Mouse (Mus musculus) lung, postnatal 0 days (tissue): ENCODE measurements around the gene Rsl24d1. TPM values are rescaled to one million over a fixed set of nuclear protein-coding genes. Genes with fewer than 3 reads are reported as not detected.
A peak's percentile ranks its signal among the peaks of the same experiment; 100 is the strongest.
"Not testable (repeated sequence)": the region's sequence is repeated elsewhere in the genome, so short reads cannot be mapped to it uniquely, and the experiment has no call there.

ENCODE experiments used
- ATAC-seq: fragments of 200-750 bp; cut with Nextera tagmentation; 2 replicates; pipeline ENCODE4 v1.8.0; 2017; ENCODE audit warnings: moderate library complexity
- DNase-seq: peaks from one replicate; pipeline ENCODE4 v3.0.0-alpha.2; 2016; ENCODE audit warnings: low spot score
- H3K27ac ChIP-seq: fragments of 300-500 bp; sonication (generic); 2 replicates; pipeline ENCODE4 v1.5.1; 2014; ENCODE audit warnings: antibody characterized with exemption, mild to moderate bottlenecking, low read length, mixed read lengths
- H3K27me3 ChIP-seq: fragments of 300-500 bp; sonication (generic); replicated peaks from 2 replicates; pipeline ENCODE4 v1.6.1; 2014; ENCODE audit warnings: low read length, mixed read lengths; ENCODE audit not compliant: insufficient read depth
- H3K36me3 ChIP-seq: fragments of 300-500 bp; sonication (generic); 2 replicates; pipeline ENCODE4 v1.6.1; 2014; ENCODE audit warnings: low read length, mixed read lengths; ENCODE audit not compliant: insufficient read depth
- H3K4me1 ChIP-seq: fragments of 300-500 bp; sonication (generic); 2 replicates; pipeline ENCODE4 v1.6.1; 2014; ENCODE audit warnings: antibody characterized with exemption, low read depth, low read length, mixed read lengths; ENCODE audit not compliant: insufficient read depth
- H3K4me2 ChIP-seq: fragments of 300-500 bp; sonication (generic); replicated peaks from 2 replicates; pipeline ENCODE4 v1.6.1; 2014; ENCODE audit warnings: low read depth, mild to moderate bottlenecking, low read length, moderate library complexity, mixed read lengths
- H3K4me3 ChIP-seq: fragments of 300-500 bp; sonication (generic); 2 replicates; pipeline ENCODE4 v1.5.1; 2014; ENCODE audit warnings: low read depth, low read length
- H3K9ac ChIP-seq: fragments of 300-500 bp; sonication (generic); replicated peaks from 2 replicates; pipeline ENCODE4 v1.6.1; 2014; ENCODE audit warnings: low read depth, mild to moderate bottlenecking
- H3K9me3 ChIP-seq: fragments of 300-500 bp; sonication (generic); 2 replicates; pipeline ENCODE4 v1.6.1; 2016; ENCODE audit warnings: low read length, mixed read lengths
- CTCF ChIP-seq: IDR thresholded peaks from 2 replicates; pipeline ENCODE4 v1.5.1; 2016; ENCODE audit warnings: antibody characterized with exemption, mild to moderate bottlenecking
- EP300 ChIP-seq: IDR thresholded peaks from 2 replicates; pipeline ENCODE4 v1.6.1; 2016; ENCODE audit warnings: antibody characterized with exemption, mild to moderate bottlenecking, control low read depth
- WGBS: fragments of 180-500 bp; shearing (Covaris S2); extraction: QIAGEN DNeasy Blood & Tissue Kit; methylation state at CpG from one replicate; pipeline ENCODE4 v1.1.7; 2014; 5-methylcytosine and 5-hydroxymethylcytosine counted together
- polyA plus RNA-seq: library from polyadenylated mRNA; unstranded; fragments of >200 nt; fragmentation: Nextera tagmentation; extraction: Ambion mirVana; gene quantifications from 2 replicates; pipeline ENCODE4 v1.2.1, GENCODE M21; 2015

Gene Rsl24d1
- polyA plus RNA-seq, 1 experiment from 2014 or later, result 58.8 TPM

DNA sequence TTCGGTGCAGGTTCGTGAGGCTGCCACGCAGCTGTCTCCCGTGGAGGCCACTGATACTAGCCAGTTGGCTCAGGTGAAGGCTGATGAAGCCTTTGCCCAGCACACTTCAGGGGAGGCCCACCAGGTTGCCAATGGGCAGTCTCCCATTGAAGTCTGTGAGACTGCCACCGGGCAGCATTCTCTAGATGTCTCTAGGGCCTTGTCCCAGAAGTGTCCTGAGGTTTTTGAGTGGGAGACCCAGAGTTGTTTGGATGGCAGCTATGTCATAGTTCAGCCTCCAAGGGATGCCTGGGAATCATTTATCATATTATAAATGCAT, 9.4 kb upstream of the Rsl24d1 start:
- peak overlapping the region; percentile 34; the same call in 1 of the 2 replicates for H3K4me3 ChIP-seq
- H3K9ac ChIP-seq, result 0 out of 2 replicates have a peak overlapping the region, but pooled peaks have one; percentile 23
- ATAC-seq (no peak), DNase-seq (no peak)
- no peaks in the 10 kb centered on the region for H3K9me3 ChIP-seq
- H3K4me1 ChIP-seq, result 0 out of 2 replicates have a peak, but pooled peaks cover 3% of the 10 kb centered on the region
- H3K27ac ChIP-seq, result no peak overlapping the region
- peak overlapping the region; percentile 80 for H3K4me2 ChIP-seq
- no peak for TF ChIP-seq CTCF
- TF ChIP-seq EP300, result no peak
- 36% methylated on average over 5 of the region's 5 CpGs for WGBS
- no peaks in the 10 kb centered on the region for H3K36me3 ChIP-seq
- no peaks in the 10 kb centered on the region for H3K27me3 ChIP-seq

DNA sequence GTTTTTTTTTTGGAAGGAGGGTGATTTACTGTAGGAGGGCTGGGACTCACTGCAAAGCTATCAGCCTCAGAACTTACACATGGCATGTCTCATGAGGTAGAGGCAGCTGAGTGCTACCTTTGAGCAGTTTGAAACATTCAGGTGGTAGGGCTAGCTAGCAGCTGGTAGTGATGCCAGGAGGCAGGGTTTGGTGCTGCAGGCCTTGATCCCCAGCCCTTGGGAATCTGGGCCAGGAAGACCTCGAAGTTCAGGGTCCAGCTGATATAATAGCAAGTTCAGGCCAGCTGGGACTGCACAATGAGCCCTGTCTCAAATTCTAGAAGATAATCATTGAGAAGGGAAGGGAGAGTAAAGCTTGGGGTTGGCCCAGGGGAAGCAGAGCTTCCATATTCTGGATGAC, 8.1 kb upstream of the Rsl24d1 start:
- ATAC-seq (no peak), DNase-seq (no peak)
- Histone ChIP-seq H3K4me2 (no peak overlapping the region), H3K4me3 (no peak overlapping the region), H3K36me3 (no peaks in the 10 kb centered on the region), H3K4me1 (0 out of 2 replicates have a peak, but pooled peaks cover 3% of the 10 kb centered on the region), H3K27me3 (no peaks in the 10 kb centered on the region), H3K27ac (no peak overlapping the region), H3K9ac (no peak overlapping the region), H3K9me3 (no peaks in the 10 kb centered on the region)
- WGBS, result 62% methylated on average over 1 of the region's 1 CpGs
- TF ChIP-seq CTCF (no peak), EP300 (no peak)

GRCm38 (mm10) chr9:73105771-73106170, 7.5 kb upstream of the Rsl24d1 start:
- DNase-seq (no peak), ATAC-seq (no peak)
- H3K27me3 ChIP-seq, result no peaks in the 10 kb centered on the region
- no peak overlapping the region for H3K27ac ChIP-seq
- 0 out of 2 replicates have a peak, but pooled peaks cover 3% of the 10 kb centered on the region for H3K4me1 ChIP-seq
- H3K4me3 ChIP-seq, result no peak overlapping the region
- H3K4me2 ChIP-seq, result no peak overlapping the region
- no peak overlapping the region for H3K9ac ChIP-seq
- TF ChIP-seq EP300 (no peak), CTCF (no peak)
- no peaks in the 10 kb centered on the region for H3K9me3 ChIP-seq
- no peaks in the 10 kb centered on the region for H3K36me3 ChIP-seq

DNA sequence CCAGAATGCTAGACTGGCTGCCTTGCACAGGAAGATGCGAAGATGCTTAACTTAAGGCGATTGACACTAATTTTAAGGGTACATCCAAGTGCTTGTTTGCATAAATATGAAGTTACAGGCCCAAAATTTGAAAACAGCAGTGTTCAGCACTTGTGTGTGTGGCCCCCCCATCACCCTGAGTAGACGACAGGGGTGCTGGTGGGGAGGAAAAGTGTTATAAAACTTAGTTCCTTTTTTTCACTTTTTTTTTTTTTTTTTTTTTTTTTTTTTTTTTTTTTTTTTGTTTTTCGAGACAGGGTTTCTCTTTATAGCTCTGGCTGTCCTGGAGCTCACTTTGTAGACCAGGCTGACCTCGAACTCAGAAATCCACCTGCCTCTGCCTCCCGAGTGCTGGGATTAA, 3.5 kb downstream of the Rsl24d1 start:
- not testable (repeated sequence) for ATAC-seq
- WGBS, result 82% methylated on average over 5 of the region's 6 CpGs
- H3K36me3 ChIP-seq, result peaks cover 23% of the 10 kb centered on the region

DNA sequence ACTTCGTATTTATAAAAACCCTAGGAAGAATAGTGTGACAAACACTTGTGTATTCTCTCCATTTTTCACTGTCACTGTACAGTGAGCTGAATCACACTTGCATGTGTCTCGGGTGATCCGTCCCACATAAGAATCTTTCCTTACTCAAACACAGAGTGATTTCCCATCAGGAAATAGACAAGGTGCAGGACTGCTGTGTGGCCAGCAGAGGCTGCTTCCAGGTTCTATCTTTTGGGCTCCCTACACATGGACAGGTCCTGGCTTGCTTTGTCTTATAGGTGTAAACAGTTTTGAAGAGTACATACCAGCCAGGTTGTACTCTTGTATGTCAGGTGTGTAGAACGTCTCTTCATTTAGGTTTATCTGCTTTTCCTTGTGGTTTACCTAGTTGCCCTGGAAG, 4.8 kb downstream of the Rsl24d1 start:
- TF ChIP-seq CTCF (peak; percentile 38), EP300 (no peak)
- no peak for DNase-seq
- H3K4me1 ChIP-seq, result no peaks in the 10 kb centered on the region
- H3K27ac ChIP-seq, result no peak overlapping the region
- H3K4me2 ChIP-seq, result no peak overlapping the region
- H3K27me3 ChIP-seq, result no peaks in the 10 kb centered on the region
- H3K36me3 ChIP-seq, result peaks cover 25% of the 10 kb centered on the region
- no peak overlapping the region for H3K9ac ChIP-seq
- ATAC-seq, result no peak
- WGBS, result 82% methylated on average over 4 of the region's 4 CpGs
- H3K4me3 ChIP-seq, result no peak overlapping the region
- H3K9me3 ChIP-seq, result no peaks in the 10 kb centered on the region

More for the DNA sequence above, 3.5 kb downstream of the Rsl24d1 start:
- H3K27ac ChIP-seq, H3K4me1 ChIP-seq, H3K27me3 ChIP-seq, H3K4me3 ChIP-seq, DNase-seq, H3K4me2 ChIP-seq, H3K9ac ChIP-seq, H3K9me3 ChIP-seq: not testable (repeated sequence)

GRCm38 (mm10) chr9:73121735-73122134, 8.5 kb downstream of the Rsl24d1 start:
- peak; percentile 21 for DNase-seq
- WGBS, result 69% methylated on average over 8 of the region's 8 CpGs

GRCm38 (mm10) chr9:73125043-73125570, 11.9 kb downstream of the Rsl24d1 start:
- no peak overlapping the region for H3K27ac ChIP-seq
- WGBS, result 88% methylated on average over 8 of the region's 8 CpGs
- H3K9me3 ChIP-seq, result no peaks in the 10 kb centered on the region
- no peak overlapping the region for H3K4me3 ChIP-seq
- H3K9ac ChIP-seq, result no peak overlapping the region
- ATAC-seq, result no peak
- TF ChIP-seq EP300 (no peak), CTCF (no peak)
- H3K27me3 ChIP-seq, result no peaks in the 10 kb centered on the region
- no peaks in the 10 kb centered on the region for H3K4me1 ChIP-seq
- DNase-seq, result no peak
- H3K4me2 ChIP-seq, result no peak overlapping the region
- peaks cover 39% of the 10 kb centered on the region for H3K36me3 ChIP-seq

More at GRCm38 (mm10) chr9:73121735-73122134, 8.5 kb downstream of the Rsl24d1 start:
- no peak overlapping the region for H3K27ac ChIP-seq
- H3K27me3 ChIP-seq, result no peaks in the 10 kb centered on the region
- no peak overlapping the region for H3K4me3 ChIP-seq
- H3K4me2 ChIP-seq, result no peak overlapping the region
- no peaks in the 10 kb centered on the region for H3K9me3 ChIP-seq
- H3K36me3 ChIP-seq, result peaks cover 39% of the 10 kb centered on the region
- no peaks in the 10 kb centered on the region for H3K4me1 ChIP-seq
- no peak for ATAC-seq
- TF ChIP-seq EP300, result no peak
- peak; percentile 70 for TF ChIP-seq CTCF
- H3K9ac ChIP-seq, result no peak overlapping the region
